Mouse (Mus musculus): ENCODE results near the gene Hdac9.

Gene Hdac9

DNA sequence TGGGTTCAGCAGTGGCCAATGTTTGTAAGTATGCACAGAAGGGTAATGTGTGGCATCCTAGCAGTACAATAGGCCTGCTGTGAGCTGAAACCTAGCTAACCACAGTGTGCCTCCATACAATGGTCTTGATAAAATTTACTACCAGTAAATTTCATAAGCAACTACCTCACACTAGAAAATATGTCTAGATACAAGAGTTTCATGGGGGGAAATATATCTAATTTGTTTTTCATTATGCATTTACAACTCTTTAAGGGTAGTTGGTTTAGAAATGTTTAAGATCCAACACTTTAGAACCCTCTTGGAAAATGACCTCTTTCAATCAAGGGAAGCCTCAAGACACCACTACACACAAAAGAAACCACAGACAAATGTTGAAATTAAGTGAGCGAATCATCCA lies 589.8 kb downstream of the Hdac9 start:
- no peak for DNase-seq

GRCm38 (mm10) chr12:34312113-34312719 lies 604.7 kb downstream of the Hdac9 start:
- no peak for DNase-seq

DNA sequence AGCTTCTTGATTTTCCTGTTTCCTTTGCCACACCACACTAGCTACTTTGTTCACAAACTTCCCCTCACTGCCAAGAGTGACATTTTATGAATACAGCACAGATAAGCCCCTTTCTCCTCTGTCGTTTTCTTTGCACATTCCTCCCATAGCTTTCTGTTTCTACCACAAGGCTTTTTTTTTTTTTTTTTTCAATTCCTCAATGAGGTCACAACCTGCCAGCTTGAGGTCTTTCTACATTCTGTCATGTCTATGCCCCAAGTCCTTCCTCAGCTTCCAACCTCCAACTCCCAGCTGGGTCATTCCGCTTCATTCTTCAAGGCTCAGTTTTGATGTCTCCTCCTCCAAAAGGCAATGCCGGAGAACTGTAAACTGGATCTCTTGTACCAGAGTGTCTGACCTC lies 611.4 kb downstream of the Hdac9 start:
- no peak for DNase-seq

DNA sequence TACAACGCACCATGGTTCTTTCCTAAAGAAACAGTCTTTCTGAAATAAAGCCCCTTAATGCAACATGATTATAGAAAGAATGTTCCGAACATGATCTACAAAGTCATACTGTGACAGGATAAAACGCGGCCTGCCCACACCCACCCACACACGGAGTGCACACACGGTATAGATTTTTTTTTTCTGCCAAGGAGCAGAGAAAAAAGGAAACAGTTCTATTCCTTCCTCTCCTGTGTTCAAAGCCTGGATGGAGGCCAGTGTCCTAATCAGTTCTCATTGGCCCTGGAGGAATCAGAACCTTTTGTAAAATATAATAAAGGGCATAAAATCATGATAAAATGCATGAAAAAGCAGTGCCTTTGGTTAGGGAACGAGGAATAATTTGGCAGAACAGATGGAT lies 624.5 kb downstream of the Hdac9 start:
- no peak for DNase-seq

GRCm38 (mm10) chr12:34287218-34287617 lies 629.7 kb downstream of the Hdac9 start:
- peak; percentile 13 for DNase-seq

- DNase-seq, result no peak
These were observed 632.0 kb downstream of the Hdac9 start for GRCm38 (mm10) chr12:34284888-34285287.

DNA sequence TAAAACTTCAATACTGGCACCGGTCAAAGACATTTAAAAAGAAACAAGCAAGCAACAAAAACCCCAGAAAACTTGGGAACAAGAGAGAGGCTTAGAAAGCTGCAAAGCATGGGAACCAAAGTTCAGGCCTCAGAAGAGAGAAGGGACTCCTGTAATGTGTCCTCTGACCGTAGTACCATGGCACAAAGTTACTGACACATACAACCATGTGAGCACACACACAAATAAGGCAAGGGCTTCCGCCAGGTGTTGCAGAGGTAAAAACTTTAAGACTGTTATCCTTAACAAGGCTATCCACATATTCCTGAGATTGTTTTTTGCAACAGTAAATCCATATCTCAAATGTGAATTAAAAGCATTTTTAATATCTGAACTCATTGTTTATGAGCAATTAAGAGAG lies 632.5 kb downstream of the Hdac9 start:
- DNase-seq, result no peak

DNA sequence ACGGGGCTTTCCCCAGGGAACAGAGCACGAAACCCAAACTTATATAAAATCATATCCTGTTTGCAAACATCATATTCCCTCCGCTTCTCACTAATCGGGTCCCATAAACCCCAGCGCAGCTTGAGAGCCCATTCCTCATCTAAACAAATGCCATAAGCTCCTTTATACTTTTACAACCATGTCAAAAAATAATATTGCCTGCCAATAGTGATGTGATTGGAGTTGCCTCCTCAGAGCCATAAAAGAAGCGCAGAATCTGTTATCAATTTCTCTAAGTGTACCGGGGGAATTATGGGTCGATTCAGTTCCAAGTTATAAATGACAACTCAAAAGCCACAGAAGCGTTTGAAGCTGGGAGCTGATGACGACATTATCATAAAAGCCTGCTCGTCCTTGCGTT lies 638.1 kb downstream of the Hdac9 start:
- no peak for DNase-seq

DNA sequence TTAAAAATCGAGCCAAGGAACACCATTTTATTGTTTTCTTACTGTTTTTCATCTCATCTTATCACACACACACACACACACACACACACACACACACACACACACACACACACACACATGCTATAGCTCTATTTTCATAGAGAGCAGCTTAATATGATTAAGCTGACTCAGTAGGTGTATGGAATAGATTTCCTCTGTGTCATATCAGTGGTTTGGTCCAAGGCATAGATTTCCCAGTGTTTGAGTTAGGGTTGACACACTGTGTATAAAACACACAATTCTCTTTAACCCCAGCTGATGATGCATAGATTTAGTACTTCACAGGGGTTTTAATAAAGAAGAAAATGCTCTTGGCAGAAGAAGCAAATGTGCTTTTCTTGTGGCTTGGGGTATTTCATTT lies 643.1 kb downstream of the Hdac9 start:
- no peak for DNase-seq

- no peak for DNase-seq
These were observed 646.8 kb downstream of the Hdac9 start for GRCm38 (mm10) chr12:34270096-34270495.

- no peak for DNase-seq
These were observed 647.3 kb downstream of the Hdac9 start for GRCm38 (mm10) chr12:34269472-34270040.

DNA sequence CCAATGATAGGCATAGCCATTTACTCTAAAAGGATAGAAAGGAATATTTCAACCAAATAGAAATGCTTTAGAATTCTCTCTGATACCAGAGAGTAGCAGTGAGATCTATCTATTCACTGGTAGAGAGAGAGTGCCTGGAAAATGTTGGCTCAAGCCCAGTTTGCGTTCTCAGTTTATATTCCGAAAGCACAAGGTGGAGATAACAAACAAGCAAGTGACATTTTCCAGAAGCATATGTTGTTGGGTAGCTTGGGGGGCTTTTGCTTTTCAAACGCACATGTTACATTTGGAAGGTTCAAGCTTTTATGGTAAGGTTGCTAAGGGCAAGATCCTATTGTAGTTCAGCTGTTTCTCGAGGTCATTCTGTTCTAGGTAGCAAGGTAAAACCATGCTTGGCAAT lies 657.2 kb downstream of the Hdac9 start:
- DNase-seq, result no peak

GRCm38 (mm10) chr12:34249160-34249559 lies 667.7 kb downstream of the Hdac9 start:
- no peak for DNase-seq

DNA sequence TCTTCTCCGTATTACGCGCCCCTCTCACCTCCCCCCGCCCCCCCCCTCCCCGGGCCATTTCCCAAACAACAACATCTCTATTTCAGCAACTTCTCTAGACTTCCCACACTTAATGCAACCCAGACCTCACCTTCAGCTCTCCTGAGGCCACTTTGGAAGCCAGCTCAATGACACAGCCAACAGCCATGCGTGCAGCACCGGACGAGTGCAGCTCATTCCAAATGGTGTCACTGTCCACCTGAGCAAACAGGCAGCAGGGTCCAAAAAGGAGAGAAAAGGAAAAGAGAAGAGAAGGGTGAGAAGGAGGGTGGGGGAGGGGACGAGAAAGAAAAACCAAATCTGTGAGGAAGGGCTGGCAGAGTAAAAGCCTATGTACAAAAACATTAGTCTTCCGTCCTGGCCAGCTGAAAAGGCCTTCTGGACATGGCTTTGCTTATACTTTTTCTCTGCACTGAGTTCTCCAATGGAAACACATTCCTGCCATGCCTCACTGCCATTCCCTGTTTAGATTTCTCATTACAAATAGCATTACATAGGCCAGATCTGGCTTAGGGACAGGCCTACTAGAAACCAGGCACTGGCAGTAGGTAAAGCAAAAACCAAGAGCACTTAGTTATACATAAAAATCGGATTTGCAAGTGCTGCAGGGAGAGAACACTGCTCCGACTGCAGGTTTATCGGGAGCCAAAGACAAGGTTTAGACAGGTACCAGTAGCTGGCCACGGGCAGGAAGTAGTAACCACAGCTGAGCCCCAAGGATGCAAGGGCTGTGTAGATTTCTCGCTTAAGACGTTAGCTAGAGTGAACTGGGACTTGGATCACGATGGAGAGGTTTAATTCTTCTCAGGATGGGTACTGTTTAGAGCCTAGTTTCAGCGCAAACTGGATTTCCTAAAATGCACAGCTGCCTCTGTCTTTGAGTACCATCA lies 668.4 kb downstream of the Hdac9 start:
- no peak for DNase-seq

- no peak for DNase-seq
These were observed 678.1 kb downstream of the Hdac9 start for GRCm38 (mm10) chr12:34238796-34239195.

- DNase-seq, result no peak
These were observed 685.2 kb downstream of the Hdac9 start for GRCm38 (mm10) chr12:34231621-34232150.

GRCm38 (mm10) chr12:34224505-34224904 lies 692.4 kb downstream of the Hdac9 start:
- DNase-seq, result no peak

DNA sequence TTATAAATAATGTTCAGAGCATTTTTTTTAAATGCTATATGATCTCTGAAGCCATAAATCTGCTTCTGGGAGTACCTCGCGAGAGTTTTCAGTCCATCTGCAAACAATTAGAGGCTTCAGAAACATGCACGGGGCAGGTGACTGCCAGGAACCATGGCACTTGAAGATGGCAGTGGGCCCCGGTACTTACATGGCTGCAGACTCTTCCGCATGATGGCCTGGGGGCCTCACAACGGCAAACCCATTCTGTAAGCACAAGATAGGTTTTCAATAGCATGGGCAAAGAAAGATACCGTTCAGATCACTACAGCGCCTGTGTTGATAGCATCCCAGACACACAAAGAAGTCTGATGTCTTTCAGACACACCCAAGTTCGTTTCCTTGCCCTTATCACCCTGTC lies 695.9 kb downstream of the Hdac9 start:
- DNase-seq, result no peak

GRCm38 (mm10) chr12:34220051-34220926 lies 696.6 kb downstream of the Hdac9 start:
- DNase-seq, result peak; percentile 9

GRCm38 (mm10) chr12:34218561-34218960 lies 698.3 kb downstream of the Hdac9 start:
- no peak for DNase-seq

DNA sequence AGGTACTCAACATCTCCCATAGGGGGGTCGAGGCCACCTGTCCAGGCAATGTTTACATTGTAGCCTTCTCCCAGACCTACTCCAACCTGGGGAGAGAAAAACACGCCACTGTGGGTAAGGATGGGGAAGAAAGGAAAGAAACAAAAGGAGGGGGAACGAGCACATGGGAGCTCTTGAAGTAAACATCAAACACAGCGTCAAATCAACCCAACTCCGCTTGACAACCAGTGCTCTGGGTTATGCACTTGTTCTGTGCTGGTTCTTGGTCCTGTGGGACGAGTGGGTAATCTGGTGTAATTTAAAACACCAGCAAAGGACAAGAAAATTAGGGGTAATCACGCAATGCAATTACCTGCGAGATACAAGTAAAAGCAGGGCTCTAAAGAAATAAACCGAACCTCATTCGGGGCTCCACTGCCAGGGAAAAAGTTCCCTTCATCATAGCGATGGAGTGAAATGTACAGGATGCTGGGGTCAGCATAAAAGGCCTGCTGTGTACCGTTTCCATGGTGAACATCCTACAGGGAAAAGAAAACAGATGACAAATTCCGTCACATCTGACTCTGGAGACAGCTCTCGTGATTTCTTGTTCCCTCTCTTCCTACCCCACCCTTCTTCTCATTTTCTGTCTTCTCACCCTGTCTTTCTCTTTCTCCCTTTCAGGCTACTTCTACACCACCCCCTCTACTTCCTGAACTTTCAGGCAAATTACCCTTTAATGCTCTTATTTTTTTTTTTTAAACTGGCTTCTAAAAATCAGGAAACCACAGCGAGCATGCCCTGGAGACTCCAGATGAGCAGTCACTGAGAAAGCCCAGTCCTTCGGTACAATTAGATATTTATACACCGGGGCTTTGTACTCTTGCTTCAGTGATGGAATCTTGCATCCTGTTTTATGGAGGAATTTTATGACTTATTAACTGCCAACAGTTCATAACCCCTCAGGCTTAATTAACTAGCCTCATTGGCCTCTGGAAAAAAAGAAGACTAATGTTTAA lies 701.6 kb downstream of the Hdac9 start:
- DNase-seq, result no peak

Measured in kidney, postnatal 14 days (tissue).